Mouse (Mus musculus) heart, adult 2 months (tissue): ENCODE measurements around the gene Actl6b. TPM values are rescaled to one million over a fixed set of nuclear protein-coding genes. Genes with fewer than 3 reads are reported as not detected.

Experiments used
- DNase-seq, 2 experiments: peaks; one replicate each; pipeline ENCODE4 v3.0.0; 2021
- H3K27ac ChIP-seq: fragments of 200-600 bp; 2 replicates; pipeline ENCODE4 v1.8.1; 2022
- H3K27me3 ChIP-seq: fragments of 200-500 bp; 2 replicates; pipeline ENCODE4 v1.6.1; 2012; ENCODE audit warnings: mild to moderate bottlenecking, low read length, inconsistent platforms, mixed read lengths; ENCODE audit not compliant: control insufficient read depth, insufficient read depth
- H3K36me3 ChIP-seq: fragments of 200-500 bp; 2 replicates; pipeline ENCODE4 v1.6.1; 2012; ENCODE audit warnings: low read length, inconsistent platforms; ENCODE audit not compliant: control insufficient read depth, insufficient read depth
- H3K4me1 ChIP-seq: fragments of 200-500 bp; 2 replicates; pipeline ENCODE4 v1.6.1; 2011; ENCODE audit warnings: low read length; ENCODE audit not compliant: control insufficient read depth, insufficient read depth
- H3K4me3 ChIP-seq: fragments of 200-600 bp; 2 replicates; pipeline ENCODE4 v1.8.1; 2022
- H3K79me2 ChIP-seq: fragments of 200-500 bp; replicated peaks from 2 replicates; pipeline ENCODE4 v1.6.1; 2012; ENCODE audit warnings: mild to moderate bottlenecking, inconsistent platforms, low read length, moderate library complexity, mixed read lengths; ENCODE audit not compliant: control insufficient read depth, insufficient read depth
- H3K9ac ChIP-seq: fragments of 200-500 bp; 2 replicates; pipeline ENCODE4 v1.6.1; 2012; ENCODE audit warnings: low read depth, mild to moderate bottlenecking, control low read depth, inconsistent platforms, low read length, mixed read lengths
- CTCF ChIP-seq: fragments of 200-600 bp; IDR thresholded peaks from 2 replicates; pipeline ENCODE4 v1.8.1; 2022; ENCODE audit warnings: antibody characterized with exemption, mild to moderate bottlenecking, moderate library complexity
- EP300 ChIP-seq: fragments of 200-500 bp; IDR thresholded peaks from 2 replicates; pipeline ENCODE4 v1.6.1; 2011; ENCODE audit warnings: low read depth, low read length, control low read depth; ENCODE audit not compliant: insufficient read depth
- POLR2A ChIP-seq: fragments of 200-500 bp; IDR thresholded peaks from 2 replicates; pipeline ENCODE4 v1.6.1; 2011; ENCODE audit warnings: mild to moderate bottlenecking, low read depth, low read length, control low read depth; ENCODE audit not compliant: insufficient read depth
- WGBS: fragments of 180-500 bp; shearing (Covaris S2); methylation state at CpG from one replicate; pipeline ENCODE4 v1.1.7; 2018; 5-methylcytosine and 5-hydroxymethylcytosine counted together
- intact Hi-C: fragments of 180-260 bp; cut with DNase I; formaldehyde crosslinking; loops from one replicate; pipeline ENCODE4 v1.15.1; 2025
- polyA plus RNA-seq: library from polyadenylated mRNA; depleted of rRNA; stranded (reverse); fragments of >200 nt; gene quantifications from 2 replicates; pipeline ENCODE4 v1.2.3, GENCODE M21; 2012
- total RNA-seq, 2 experiments: library from RNA; stranded (reverse); gene quantifications; 2 replicates each; pipeline ENCODE4 v1.2.3; 2021

The Actl6b gene
- total and polyA plus RNA-seq, 3 experiments, result not detected

- intact Hi-C loops, result no loop called here
These were observed 11.4 kb upstream of the Actl6b start for GRCm38 (mm10) chr5:137541768-137542540.

GRCm38 (mm10) chr5:137544926-137545325 is 8.4 kb upstream of the Actl6b start:
- intact Hi-C loops, result no loop called here
- Histone ChIP-seq H3K27me3 (no peaks in the 10 kb centered on the region), H3K79me2 (no peaks in the 10 kb centered on the region), H3K4me3 (no peak overlapping the region), H3K36me3 (no peaks in the 10 kb centered on the region), H3K9ac (no peak overlapping the region), H3K4me1 (peaks cover 2% of the 10 kb centered on the region), H3K27ac (no peak overlapping the region)
- DNase-seq, result no peak
- no peak for TF ChIP-seq EP300
- TF ChIP-seq CTCF, result no peak
- TF ChIP-seq POLR2A, result no peak
- 63% methylated on average over 6 of the region's 6 CpGs for WGBS

More at GRCm38 (mm10) chr5:137541768-137542540, 11.4 kb upstream of the Actl6b start:
- no peak overlapping the region for H3K9ac ChIP-seq
- no peaks in the 10 kb centered on the region for H3K36me3 ChIP-seq
- H3K4me1 ChIP-seq, result peaks cover 2% of the 10 kb centered on the region
- no peak overlapping the region for H3K27ac ChIP-seq
- 34% methylated on average over 5 of the region's 5 CpGs for WGBS
- H3K27me3 ChIP-seq, result no peaks in the 10 kb centered on the region
- no peak overlapping the region for H3K4me3 ChIP-seq
- TF ChIP-seq EP300 (no peak), POLR2A (no peak), CTCF (no peak)
- no peaks in the 10 kb centered on the region for H3K79me2 ChIP-seq
- DNase-seq, result no peak

GRCm38 (mm10) chr5:137545596-137545995 is 7.7 kb upstream of the Actl6b start:
- 72% methylated on average over 4 of the region's 4 CpGs for WGBS

GRCm38 (mm10) chr5:137549840-137550239 is 3.5 kb upstream of the Actl6b start:
- intact Hi-C loops, result no loop called here
- no peak for DNase-seq
- no peak overlapping the region for H3K4me3 ChIP-seq
- WGBS, result 70% methylated on average over 2 of the region's 2 CpGs
- TF ChIP-seq CTCF, result no peak
- no peak for TF ChIP-seq POLR2A
- no peak for TF ChIP-seq EP300
- no peaks in the 10 kb centered on the region for H3K36me3 ChIP-seq
- no peak overlapping the region for H3K27ac ChIP-seq
- H3K4me1 ChIP-seq, result no peaks in the 10 kb centered on the region
- no peak overlapping the region for H3K9ac ChIP-seq
- peaks cover 8% of the 10 kb centered on the region for H3K27me3 ChIP-seq
- no peaks in the 10 kb centered on the region for H3K79me2 ChIP-seq

More at GRCm38 (mm10) chr5:137545596-137545995, 7.7 kb upstream of the Actl6b start:
- H3K4me3 ChIP-seq, result no peak overlapping the region
- intact Hi-C loops, result no loop called here
- H3K9ac ChIP-seq, result no peak overlapping the region
- TF ChIP-seq POLR2A (no peak), EP300 (no peak), CTCF (no peak)
- H3K27me3 ChIP-seq, result no peaks in the 10 kb centered on the region
- peaks cover 2% of the 10 kb centered on the region for H3K4me1 ChIP-seq
- H3K36me3 ChIP-seq, result no peaks in the 10 kb centered on the region
- H3K27ac ChIP-seq, result no peak overlapping the region
- H3K79me2 ChIP-seq, result no peaks in the 10 kb centered on the region
- no peak for DNase-seq

GRCm38 (mm10) chr5:137551119-137551518 is 2.2 kb upstream of the Actl6b start:
- Histone ChIP-seq H3K27me3 (peaks cover 11% of the 10 kb centered on the region), H3K36me3 (no peaks in the 10 kb centered on the region), H3K4me3 (no peak overlapping the region), H3K79me2 (no peaks in the 10 kb centered on the region), H3K4me1 (no peaks in the 10 kb centered on the region), H3K9ac (no peak overlapping the region), H3K27ac (no peak overlapping the region)
- no peak for DNase-seq
- 68% methylated on average over 5 of the region's 5 CpGs for WGBS
- intact Hi-C loops, result no loop called here
- TF ChIP-seq EP300, result no peak
- no peak for TF ChIP-seq POLR2A
- TF ChIP-seq CTCF, result peak; percentile 43

- TF ChIP-seq EP300, result no peak
- TF ChIP-seq CTCF, result no peak
- no peak for TF ChIP-seq POLR2A
- intact Hi-C loops, result no loop called here
- no peak for DNase-seq
- Histone ChIP-seq H3K9ac (no peak overlapping the region), H3K36me3 (no peaks in the 10 kb centered on the region), H3K27me3 (peaks cover 11% of the 10 kb centered on the region), H3K27ac (no peak overlapping the region), H3K4me3 (no peak overlapping the region), H3K79me2 (no peaks in the 10 kb centered on the region), H3K4me1 (no peaks in the 10 kb centered on the region)
- 26% methylated on average over 6 of the region's 6 CpGs for WGBS
These were observed 317 bp upstream of the Actl6b start for GRCm38 (mm10) chr5:137553000-137553399.
